Mouse (Mus musculus) hindbrain, postnatal 0 days (tissue): Measurements from ENCODE around the gene Lmntd1. TPM values are rescaled to one million over a fixed set of nuclear protein-coding genes. Genes with fewer than 3 reads are reported as not detected.

ENCODE experiments used
- ATAC-seq: fragments of 200-750 bp; cut with Nextera tagmentation; 2 replicates; pipeline ENCODE4 v1.8.0; 2017; ENCODE audit warnings: mild to moderate bottlenecking, moderate TSS enrichment, moderate library complexity
- DNase-seq: peaks from one replicate; pipeline ENCODE4 v3.0.0-alpha.2; 2015; ENCODE audit warnings: low spot score
- H3K27ac ChIP-seq: fragments of 300-500 bp; sonication (generic); 2 replicates; pipeline ENCODE4 v1.5.1; 2014; ENCODE audit warnings: mild to moderate bottlenecking
- H3K27me3 ChIP-seq: fragments of 300-500 bp; sonication (generic); 2 replicates; pipeline ENCODE4 v1.6.1; 2014; ENCODE audit warnings: low read length, mixed read lengths; ENCODE audit not compliant: insufficient read depth
- H3K36me3 ChIP-seq: fragments of 300-500 bp; sonication (generic); 2 replicates; pipeline ENCODE4 v1.6.1; 2014; ENCODE audit warnings: low read length, mixed read lengths; ENCODE audit not compliant: insufficient read depth
- H3K4me1 ChIP-seq: fragments of 300-500 bp; sonication (generic); 2 replicates; pipeline ENCODE4 v1.6.1; 2014; ENCODE audit warnings: antibody characterized with exemption, low read length, mixed read lengths; ENCODE audit not compliant: insufficient read depth
- H3K4me2 ChIP-seq: fragments of 300-500 bp; sonication (generic); 2 replicates; pipeline ENCODE4 v1.6.1; 2014; ENCODE audit warnings: low read depth, mild to moderate bottlenecking, low read length, moderate library complexity, mixed read lengths
- H3K4me3 ChIP-seq: fragments of 300-500 bp; sonication (generic); 2 replicates; pipeline ENCODE4 v1.5.1; 2014; ENCODE audit warnings: low read length
- H3K9ac ChIP-seq: fragments of 300-500 bp; sonication (generic); replicated peaks from 2 replicates; pipeline ENCODE4 v1.6.1; 2014; ENCODE audit warnings: mild to moderate bottlenecking, low read length, moderate library complexity, mixed read lengths
- H3K9me3 ChIP-seq: fragments of 300-500 bp; sonication (generic); 2 replicates; pipeline ENCODE4 v1.6.1; 2016; ENCODE audit warnings: low read length, mixed read lengths
- CTCF ChIP-seq: IDR thresholded peaks from 2 replicates; pipeline ENCODE4 v1.5.1; 2016; ENCODE audit warnings: antibody characterized with exemption, control low read depth, low read depth
- WGBS: fragments of 180-500 bp; shearing (Covaris S2); extraction: QIAGEN DNeasy Blood & Tissue Kit; methylation state at CpG from one replicate; pipeline ENCODE4 v1.1.7; 2014; 5-methylcytosine and 5-hydroxymethylcytosine counted together
- polyA plus RNA-seq: library from polyadenylated mRNA; unstranded; fragments of >200 nt; fragmentation: Nextera tagmentation; extraction: Ambion mirVana; gene quantifications from 2 replicates; pipeline ENCODE4 v1.2.1, GENCODE M21; 2015
- total RNA-seq: library from RNA; depleted of rRNA; stranded (reverse); fragments of >200 nt; gene quantifications from 2 replicates; pipeline ENCODE4 v1.2.3, GENCODE M21; 2014

Gene Lmntd1
- total and polyA plus RNA-seq, 2 experiments from 2014 or later, result 1.5 to 2.3 TPM

DNA sequence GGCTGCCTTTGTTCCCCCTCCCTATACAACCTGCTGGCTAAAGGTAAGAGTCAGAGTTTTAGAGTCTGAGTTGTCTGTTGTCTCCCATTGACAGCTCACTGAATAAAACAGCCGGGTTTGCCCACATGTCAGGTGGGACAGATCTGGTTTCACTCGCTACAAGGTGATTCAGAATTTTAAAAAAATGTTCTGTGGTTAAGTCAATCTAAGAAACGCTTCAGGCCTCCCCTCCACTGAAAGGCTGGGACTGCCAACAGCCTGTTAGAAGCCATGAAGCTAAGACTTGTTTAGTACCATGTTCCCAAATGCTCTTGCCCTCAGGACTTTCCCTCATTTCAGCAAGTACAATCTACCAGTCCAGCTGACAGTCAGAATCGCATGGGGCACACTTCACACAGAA lies 244.8 kb downstream of the Lmntd1 start:
- TF ChIP-seq CTCF, result no peak
- Histone ChIP-seq H3K36me3 (no peaks in the 10 kb centered on the region), H3K4me3 (no peak overlapping the region), H3K9me3 (no peaks in the 10 kb centered on the region), H3K27ac (no peak overlapping the region), H3K27me3 (no peaks in the 10 kb centered on the region), H3K4me1 (0 out of 2 replicates have a peak, but pooled peaks cover 3% of the 10 kb centered on the region), H3K4me2 (no peak overlapping the region), H3K9ac (no peak overlapping the region)
- ATAC-seq (no peak), DNase-seq (no peak)
- WGBS, result 62% methylated on average over 4 of the region's 4 CpGs

DNA sequence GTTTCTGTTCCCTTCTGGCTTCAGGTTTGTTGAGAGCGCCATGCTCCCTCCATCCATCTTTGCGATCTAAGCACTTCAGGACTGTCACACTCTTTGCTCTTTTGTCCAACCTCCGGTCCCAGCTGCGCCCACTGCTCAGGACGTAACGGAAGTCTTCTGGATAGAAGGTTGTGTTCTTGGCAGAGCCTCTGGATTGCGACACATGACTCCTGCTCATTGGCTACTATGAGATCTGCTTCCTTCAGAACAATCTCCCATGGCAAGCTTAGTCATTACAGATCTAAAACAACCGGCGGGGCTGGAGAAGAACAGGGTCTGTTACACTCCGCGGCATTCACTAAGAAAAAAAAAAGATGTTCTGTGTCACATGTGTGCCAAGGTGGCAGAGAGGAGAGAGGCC lies 247.6 kb downstream of the Lmntd1 start:
- 94% methylated on average over 11 of the region's 11 CpGs for WGBS
- Histone ChIP-seq H3K4me3 (no peak overlapping the region), H3K27me3 (no peaks in the 10 kb centered on the region), H3K9me3 (no peaks in the 10 kb centered on the region), H3K9ac (no peak overlapping the region), H3K36me3 (no peaks in the 10 kb centered on the region), H3K4me2 (no peak overlapping the region), H3K27ac (no peak overlapping the region), H3K4me1 (no peaks in the 10 kb centered on the region)
- DNase-seq, result no peak
- no peak for ATAC-seq
- no peak for TF ChIP-seq CTCF

DNA sequence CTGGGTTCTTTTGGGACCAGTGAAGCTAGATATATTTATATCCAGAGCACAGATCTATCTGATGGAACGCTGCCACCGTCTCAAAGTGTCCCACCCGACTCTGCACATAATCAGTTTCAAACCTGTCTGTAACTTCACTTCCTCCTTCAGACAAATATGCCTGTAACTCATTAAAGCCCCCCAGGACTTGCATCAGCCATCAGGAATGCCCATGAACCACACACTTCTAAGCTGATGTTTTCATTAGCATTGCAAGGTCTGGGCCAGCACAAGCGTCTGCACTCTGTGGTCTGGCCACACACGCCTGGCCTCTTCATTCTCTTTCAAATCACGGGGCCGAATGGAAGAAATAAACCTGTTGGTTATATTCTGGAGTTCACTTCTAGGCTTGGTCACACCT lies 250.4 kb downstream of the Lmntd1 start:
- Histone ChIP-seq H3K4me3 (no peak overlapping the region), H3K27ac (no peak overlapping the region), H3K36me3 (no peaks in the 10 kb centered on the region), H3K9me3 (no peaks in the 10 kb centered on the region), H3K4me2 (no peak overlapping the region), H3K27me3 (no peaks in the 10 kb centered on the region), H3K4me1 (no peaks in the 10 kb centered on the region), H3K9ac (no peak overlapping the region)
- DNase-seq, result no peak
- no peak for ATAC-seq
- TF ChIP-seq CTCF, result no peak
- WGBS, result 84% methylated on average over 7 of the region's 7 CpGs

DNA sequence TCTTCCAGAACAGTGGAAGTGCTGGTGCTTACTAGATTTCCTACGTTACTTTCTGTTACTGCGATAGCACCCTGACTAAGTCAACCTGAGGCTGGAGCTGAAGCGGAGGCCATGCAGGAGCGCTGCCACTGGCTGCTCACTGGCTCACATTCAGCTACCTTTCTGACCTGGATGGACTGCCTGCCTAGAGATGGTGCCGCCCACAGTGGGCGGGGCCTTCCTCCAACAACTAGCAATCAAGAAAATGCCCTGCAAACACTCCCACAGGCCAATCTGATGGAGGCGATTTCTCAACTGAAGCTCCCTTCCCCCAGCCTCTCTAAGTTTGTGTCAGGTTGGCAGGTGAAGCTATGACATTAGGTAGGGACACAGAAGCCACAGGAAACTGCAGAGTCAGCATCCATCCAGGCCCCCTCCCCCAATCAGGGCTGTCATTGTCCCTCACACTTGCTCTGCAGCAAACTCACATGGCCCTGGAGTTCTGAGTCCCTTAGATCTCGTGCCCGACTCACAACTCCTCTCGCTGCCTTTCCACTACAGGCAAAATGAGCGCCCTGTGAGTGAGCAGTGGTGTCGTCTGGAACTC lies 252.9 kb downstream of the Lmntd1 start:
- TF ChIP-seq CTCF, result no peak
- H3K36me3 ChIP-seq, result no peaks in the 10 kb centered on the region
- H3K9me3 ChIP-seq, result no peaks in the 10 kb centered on the region
- DNase-seq (no peak), ATAC-seq (no peak)
- 71% methylated on average over 12 of the region's 12 CpGs for WGBS
- H3K9ac ChIP-seq, result no peak overlapping the region
- no peaks in the 10 kb centered on the region for H3K4me1 ChIP-seq
- H3K27me3 ChIP-seq, result no peaks in the 10 kb centered on the region
- no peak overlapping the region for H3K4me2 ChIP-seq
- H3K27ac ChIP-seq, result no peak overlapping the region
- no peak overlapping the region for H3K4me3 ChIP-seq

DNA sequence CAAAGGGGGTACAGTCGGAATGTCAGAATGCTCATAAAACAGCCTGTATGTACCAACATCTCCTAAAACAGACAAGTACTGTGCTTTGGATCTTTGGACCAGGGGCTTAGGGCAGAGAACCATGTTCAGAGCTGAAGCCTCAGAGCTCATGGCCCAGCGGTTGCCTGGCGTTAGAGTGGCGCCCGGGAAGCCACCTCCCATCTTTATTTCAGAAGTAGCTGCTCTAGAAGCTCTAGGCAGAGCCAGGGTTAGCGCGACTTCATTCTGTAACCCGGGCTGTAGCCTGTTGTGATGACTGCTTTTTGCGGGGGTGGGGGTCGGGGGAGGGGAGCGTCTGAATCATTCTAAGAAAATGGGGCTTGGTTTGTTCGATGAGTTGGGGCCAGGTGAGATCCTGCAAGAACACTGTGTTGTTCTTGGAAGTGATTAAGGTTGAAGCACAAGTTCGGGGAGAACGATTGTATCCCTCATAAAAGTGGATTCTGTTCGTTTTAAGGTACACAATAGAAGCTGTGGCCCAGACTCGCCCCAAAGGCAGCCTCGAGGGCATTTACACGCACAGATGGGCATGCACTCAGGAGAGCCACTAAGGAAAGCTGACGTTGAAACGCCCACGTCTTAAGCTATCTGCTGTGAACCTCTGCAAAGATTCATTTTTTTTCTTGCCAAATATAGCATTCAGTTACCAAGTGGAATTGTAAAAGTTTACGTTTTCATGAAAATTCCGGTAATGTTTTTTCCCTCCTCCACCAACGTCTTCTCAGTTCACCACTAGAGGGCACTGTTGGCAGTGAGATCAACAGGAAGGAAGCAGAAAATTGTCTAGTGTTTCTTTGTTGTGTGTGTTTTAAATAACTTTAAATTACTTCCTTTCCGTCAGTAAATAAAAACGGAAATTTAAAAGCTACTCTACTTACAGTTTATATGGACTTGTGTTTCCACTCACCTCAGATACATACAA lies 254.4 kb downstream of the Lmntd1 start:
- peak; percentile 87 for DNase-seq
- Histone ChIP-seq H3K27ac (no peak overlapping the region), H3K9me3 (no peaks in the 10 kb centered on the region), H3K9ac (no peak overlapping the region), H3K4me1 (no peaks in the 10 kb centered on the region), H3K36me3 (no peaks in the 10 kb centered on the region), H3K4me3 (no peak overlapping the region), H3K4me2 (no peak overlapping the region), H3K27me3 (no peaks in the 10 kb centered on the region)
- WGBS, result 41% methylated on average over 26 of the region's 26 CpGs
- peak; percentile 86 for TF ChIP-seq CTCF
- no peak for ATAC-seq

DNA sequence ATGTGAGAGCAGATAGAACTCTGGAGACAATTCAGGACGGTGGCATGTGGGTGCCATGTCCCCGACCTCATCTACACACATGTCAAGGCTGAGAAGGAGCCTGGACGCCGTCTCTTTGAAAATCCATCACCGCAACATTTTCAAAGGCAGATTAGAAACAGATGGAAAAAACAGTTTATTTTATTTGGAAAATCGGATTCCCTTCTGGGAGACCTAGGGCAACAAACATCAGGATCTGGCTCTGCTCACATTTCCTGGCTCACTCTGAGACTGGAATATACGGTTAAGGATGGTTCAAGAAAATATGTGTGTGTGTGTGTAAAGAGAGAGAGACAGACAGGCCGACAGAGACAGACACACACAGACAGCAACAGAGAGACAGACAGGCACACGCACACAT lies 256.1 kb downstream of the Lmntd1 start:
- DNase-seq, result no peak
- ATAC-seq, result no peak
- Histone ChIP-seq H3K9ac (no peak overlapping the region), H3K36me3 (no peaks in the 10 kb centered on the region), H3K27ac (no peak overlapping the region), H3K27me3 (no peaks in the 10 kb centered on the region), H3K9me3 (no peaks in the 10 kb centered on the region), H3K4me1 (no peaks in the 10 kb centered on the region), H3K4me3 (no peak overlapping the region), H3K4me2 (no peak overlapping the region)
- no peak for TF ChIP-seq CTCF
- 68% methylated on average over 9 of the region's 9 CpGs for WGBS

DNA sequence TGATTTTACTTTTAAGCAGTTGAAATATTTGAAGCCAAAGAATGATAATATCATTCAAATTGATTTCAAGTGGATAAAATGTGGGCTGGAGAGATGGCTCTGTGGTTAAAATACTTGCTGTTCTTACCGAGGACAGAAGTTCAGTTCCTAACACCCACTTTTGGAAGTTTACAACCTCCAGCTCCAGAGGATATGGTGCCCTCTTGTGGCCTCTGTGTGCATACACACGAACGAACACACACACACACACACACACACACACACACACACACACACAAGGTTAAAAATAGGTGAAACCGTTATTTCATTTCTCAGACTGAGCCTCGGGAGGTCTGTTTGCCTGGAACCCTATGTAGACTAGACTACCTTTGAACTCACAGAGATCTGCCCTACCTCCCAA lies 260.3 kb downstream of the Lmntd1 start:
- no peaks in the 10 kb centered on the region for H3K4me1 ChIP-seq
- 94% methylated on average over 5 of the region's 5 CpGs for WGBS
- H3K36me3 ChIP-seq, result no peaks in the 10 kb centered on the region
- no peak overlapping the region for H3K4me3 ChIP-seq
- H3K9ac ChIP-seq, result no peak overlapping the region
- ATAC-seq (no peak), DNase-seq (no peak)
- no peaks in the 10 kb centered on the region for H3K9me3 ChIP-seq
- H3K27me3 ChIP-seq, result no peaks in the 10 kb centered on the region
- peak; percentile 13; the same call in 1 of the 2 replicates for TF ChIP-seq CTCF
- H3K4me2 ChIP-seq, result no peak overlapping the region
- no peak overlapping the region for H3K27ac ChIP-seq
